Mouse (Mus musculus) adrenal gland, adult (tissue): Measurements from ENCODE around the gene 4930404H24Rik.
A peak's percentile ranks its signal among the peaks of the same experiment; 100 is the strongest.

Experiments
- DNase-seq, 2 experiments: peaks; one replicate each; pipeline ENCODE4 v3.0.0; 2022 to 2023; ENCODE audit warnings: low spot score in 1 of 2; ENCODE audit not compliant: inconsistent age in 2 of 2

4930404H24Rik gene

GRCm38 (mm10) chr2:153508405-153508804 is 15.8 kb downstream of the 4930404H24Rik start:
- no peak for DNase-seq

DNA sequence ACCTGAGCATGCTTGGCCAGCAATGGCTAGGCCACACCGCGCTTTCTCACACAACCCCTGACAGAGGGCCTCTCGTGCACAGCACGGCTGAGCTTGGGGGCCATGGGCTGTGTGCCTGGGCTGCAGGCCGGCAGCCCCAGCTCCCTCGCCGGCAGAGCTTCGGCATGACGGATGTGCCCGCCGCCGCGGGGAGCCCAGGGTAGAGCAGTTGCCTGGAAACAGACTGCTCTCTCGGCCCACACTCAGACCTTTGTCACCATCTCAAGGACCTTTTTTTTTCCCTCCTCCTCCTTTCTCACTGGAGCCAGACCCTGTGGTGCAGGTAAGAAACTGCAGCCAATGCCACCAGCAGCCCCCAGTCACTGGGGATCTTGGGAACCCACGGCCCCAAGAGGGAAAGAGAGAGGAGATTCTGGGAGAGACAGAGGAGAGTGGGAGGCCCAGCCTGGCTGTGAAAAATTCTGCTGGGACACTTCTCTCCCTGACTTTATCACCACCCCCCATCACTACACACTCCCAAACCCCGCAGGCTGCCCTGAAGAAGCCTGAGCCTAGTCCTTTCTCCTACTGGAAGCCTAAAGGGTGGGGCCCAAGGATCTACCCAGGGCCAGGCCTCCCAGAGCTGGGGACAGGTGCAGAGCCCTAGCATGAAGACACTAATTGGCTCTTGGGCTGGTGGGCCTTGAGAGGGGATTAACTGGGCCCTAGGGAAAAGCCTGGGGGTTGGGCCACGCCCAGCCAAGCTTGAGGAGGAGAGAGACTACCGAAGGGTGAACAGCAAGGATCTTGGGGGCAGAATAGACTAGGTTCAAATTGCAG is 16.8 kb downstream of the 4930404H24Rik start:
- peak; percentile 78 to 85 for DNase-seq

DNA sequence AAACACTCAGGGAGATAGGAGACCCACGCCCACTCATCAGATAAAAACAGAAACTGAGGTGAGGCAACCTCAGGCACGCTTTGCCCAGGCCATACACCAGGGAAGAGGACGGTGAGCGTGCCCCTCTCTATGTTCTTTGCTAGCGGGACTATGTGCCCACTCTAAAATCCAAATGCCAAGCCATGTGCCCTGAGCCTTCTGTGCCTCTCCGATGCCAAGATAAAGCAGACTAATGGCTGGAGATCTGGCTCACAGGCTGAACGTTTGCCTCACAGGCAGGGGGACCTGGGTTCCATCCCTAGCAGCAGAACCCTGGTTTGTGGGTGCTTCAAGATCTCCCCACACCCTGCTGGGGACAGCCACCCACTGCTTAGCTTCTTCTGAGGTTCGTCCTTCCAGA is 17.5 kb downstream of the 4930404H24Rik start:
- DNase-seq = no peak

DNA sequence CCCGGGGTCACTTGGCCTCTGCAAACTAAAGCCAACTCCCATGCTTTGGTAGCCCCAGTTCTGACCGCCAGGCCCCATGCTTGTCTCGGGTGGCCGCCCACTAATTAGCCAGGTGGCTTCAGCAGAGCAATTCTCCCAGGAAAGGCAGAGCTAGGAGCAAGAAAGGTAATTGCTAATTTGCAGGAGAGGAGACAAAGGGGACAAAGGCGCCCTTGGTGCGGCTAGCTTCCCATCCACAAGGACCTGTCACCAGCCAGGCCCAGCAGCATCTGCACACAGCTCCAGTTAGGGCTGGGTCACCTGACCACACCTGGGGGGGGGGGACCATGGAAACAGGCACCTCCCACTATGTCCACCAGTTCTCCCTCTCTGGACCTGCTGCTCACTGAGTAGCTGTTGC is 19.0 kb downstream of the 4930404H24Rik start:
- peak in 1 of 2 experiments; percentile 44 for DNase-seq

DNA sequence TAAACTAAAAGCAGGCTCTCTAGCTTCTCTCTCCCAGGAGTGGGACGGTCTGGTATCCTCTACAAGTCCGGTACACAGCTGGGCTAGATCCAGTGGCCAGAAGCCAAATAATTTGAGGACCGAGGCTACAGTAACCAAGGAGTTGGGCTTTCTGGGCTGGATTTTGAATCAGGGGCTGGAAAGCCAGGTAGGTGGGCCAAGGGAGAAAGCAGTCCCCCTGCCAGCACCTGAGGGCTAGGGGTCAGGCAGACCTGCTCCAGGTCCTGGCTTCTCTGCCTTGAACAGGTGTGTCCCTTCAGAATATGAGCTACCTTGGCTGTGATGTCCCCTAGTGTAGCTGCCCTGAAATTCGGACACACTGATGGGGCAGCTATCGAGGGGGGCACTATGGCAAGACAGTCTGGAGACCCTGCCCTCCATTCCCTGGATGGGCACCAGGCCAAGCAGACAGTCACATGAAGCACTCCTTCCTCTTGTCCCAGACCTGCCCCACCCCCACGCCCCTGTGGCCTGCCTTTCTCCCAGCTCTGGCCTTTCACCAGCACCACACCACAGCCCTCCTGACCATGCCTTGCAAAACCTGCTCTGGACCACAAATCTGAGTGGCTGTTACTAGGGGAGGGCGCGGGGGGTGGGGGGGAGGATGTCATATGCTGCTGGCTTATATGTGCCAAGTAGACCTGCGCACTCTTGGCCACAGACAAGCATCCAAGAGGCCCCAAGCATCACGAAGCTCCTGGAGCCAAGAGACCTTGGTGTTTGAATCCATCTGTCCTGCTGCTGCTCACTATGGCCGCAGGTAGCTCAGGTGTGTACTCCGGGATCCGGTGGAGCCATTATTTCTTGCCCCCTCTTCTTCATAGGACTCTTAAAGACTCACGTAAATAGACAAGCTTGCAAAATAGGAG is 20.1 kb downstream of the 4930404H24Rik start:
- peak in 1 of 2 experiments; percentile 51 for DNase-seq

GRCm38 (mm10) chr2:153513983-153514382 is 21.4 kb downstream of the 4930404H24Rik start:
- no peak for DNase-seq

DNA sequence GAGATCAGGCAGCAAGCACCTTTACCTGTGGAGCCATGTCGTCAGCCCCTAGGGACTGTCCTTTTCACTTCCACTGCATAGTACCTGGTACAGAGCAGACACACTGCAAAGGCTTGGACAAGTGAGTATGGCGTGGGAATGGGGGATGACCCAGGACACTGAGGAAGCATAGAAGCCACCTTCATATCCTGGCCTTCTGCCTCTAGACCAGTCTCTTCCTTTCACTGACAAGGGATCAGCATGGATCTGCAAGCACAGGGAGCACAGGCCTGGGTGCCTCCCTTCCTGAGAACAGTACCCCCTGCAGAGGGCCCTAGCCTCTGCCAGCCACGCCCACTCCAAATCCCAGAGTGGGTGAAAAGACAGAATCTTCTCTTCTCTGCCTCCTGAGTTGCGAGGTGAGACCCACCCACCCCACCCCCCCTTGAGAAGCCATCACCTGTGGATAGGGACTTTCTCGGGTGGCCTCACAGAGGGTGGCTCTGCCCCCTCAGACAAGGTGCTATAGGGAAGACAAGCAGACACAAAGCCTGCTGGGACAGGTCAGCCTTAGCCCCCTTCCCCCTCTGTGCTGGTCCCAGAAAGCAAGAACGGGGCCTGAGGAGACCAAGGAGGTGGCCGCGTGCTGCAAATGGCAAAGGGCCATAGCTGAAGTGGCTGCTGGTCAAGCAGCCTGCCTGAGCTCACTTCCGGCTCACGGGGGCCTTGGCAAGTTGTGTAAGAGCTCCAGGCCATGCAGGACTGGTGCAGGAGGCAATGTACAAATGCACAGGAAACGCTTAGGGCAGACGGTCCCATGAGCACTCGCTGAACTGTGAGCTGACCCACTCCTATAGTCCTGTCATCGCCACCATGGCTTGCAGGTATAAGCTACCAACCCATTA is 22.1 kb downstream of the 4930404H24Rik start:
- DNase-seq = peak in 1 of 2 experiments; percentile 50

DNA sequence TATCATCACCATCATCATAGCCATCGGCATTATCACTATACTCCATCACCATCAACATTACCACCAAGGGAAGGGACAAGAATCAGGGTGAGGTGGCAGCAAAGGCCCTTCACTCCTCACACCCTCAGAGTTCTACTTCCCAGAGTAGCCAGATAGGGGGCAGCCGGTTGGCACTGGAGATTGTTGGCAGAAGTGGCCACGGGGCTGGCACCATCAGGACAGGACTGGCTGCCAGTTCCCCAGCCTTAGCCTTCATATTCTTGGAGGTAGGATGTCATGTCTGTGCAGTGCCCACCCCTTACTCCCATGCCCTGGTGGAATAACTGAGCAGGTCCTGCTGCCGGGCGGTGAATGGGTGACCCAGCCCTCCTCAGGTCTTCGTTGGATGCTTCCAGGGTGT is 23.0 kb downstream of the 4930404H24Rik start:
- no peak for DNase-seq

DNA sequence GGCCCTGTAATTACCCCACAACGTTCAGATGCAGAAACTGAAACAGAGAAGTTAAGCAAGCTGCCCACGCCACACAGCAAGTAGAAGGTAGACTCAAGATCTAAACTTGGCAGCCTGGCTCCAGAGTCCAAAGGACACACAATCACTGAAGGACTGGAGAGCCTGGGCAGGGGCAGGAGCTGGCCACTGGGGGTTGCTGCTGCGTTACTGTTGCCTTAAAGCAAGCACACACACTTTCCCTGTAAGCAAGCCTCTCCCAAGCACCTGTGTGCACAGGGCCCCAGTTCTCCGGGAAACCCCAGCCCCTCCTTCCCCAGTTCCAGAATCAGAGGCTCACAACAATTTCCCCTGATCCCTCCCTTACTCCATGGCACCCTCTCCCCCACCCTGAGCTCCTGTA is 24.4 kb downstream of the 4930404H24Rik start:
- DNase-seq = peak in 1 of 2 experiments; percentile 74

DNA sequence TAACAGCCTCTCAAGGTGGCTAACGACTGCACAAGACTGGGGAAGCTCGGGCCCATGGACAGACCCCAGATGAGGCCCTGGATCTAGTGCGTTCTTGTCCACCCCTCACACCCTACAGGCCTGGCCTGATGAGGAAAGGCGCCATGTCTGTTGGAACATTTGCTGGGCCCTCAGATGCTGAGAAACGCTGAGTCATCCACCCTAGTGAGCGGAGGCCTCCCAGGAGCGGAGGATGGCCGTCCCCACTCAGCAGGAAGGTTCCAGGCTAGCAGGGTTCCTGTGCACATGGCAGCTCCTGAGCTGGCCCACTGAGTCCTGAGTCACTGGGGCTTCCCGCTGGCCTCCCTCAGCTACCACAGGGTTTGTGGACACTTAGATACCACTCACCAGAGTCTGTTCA is 27.5 kb downstream of the 4930404H24Rik start:
- DNase-seq = no peak

GRCm38 (mm10) chr2:153522270-153522669 is 29.7 kb downstream of the 4930404H24Rik start:
- DNase-seq = peak; percentile 27 to 54

DNA sequence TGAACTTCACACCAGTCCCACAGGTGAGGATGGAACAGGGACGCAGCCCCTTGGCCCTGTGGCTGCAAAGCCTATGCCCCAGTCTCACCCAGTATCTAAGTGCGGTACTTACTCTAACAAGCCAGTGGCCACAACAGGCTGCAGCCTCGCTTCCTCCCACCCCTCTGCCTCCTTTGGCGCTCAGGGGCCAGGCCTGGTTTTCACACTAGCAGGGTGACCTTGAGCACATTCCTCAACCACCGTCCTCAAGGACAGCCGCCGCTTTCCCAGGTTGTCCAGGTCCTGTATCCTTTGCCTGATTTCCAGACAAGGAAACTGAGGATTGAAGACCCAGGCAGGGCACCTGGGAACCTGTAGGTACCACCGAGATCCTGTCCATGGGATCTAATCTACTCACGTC is 30.6 kb downstream of the 4930404H24Rik start:
- peak; percentile 45 to 61 for DNase-seq

- DNase-seq = no peak
Measured at GRCm38 (mm10) chr2:153523656-153524055, 31.1 kb downstream of the 4930404H24Rik start.

GRCm38 (mm10) chr2:153524727-153525126 is 32.1 kb downstream of the 4930404H24Rik start:
- DNase-seq = no peak

GRCm38 (mm10) chr2:153525906-153526311 is 33.3 kb downstream of the 4930404H24Rik start:
- DNase-seq = peak; percentile 62 to 73

DNA sequence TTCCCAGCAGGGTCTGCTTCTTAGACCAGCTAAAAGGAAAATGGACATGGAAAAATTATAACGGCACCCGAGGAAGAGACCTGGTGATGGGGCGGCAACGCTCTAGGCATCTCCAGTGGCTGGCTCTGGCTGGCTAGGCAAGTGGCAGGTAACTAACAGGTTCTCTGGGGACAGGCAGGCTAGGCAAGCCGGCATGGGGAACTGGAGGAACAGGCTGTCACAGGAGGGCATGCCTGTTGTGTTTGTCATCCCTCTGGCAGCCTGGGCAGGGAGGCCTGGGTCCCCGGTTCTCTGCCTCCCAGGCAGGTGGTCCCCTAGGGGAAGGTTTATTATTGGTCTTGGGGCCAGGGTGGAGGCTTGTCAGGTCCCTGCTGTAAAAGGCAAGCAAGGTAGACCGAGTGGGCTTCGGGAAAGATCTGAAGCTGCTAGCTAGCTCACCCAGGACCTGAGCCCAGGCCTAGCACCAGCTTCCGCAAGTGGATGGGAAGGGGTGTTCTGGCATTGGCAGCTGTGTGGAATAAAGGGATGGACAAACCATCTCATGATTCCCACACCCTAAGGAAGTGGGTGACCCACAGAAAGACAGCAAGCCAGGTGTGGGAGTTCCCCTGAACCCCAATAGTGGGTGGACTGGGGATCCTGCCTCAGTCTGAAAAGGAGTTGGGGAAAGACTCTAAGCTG is 34.4 kb downstream of the 4930404H24Rik start:
- peak; percentile 45 to 70 for DNase-seq

GRCm38 (mm10) chr2:153527580-153528531 is 35.3 kb downstream of the 4930404H24Rik start:
- DNase-seq = peak; percentile 74 to 89

DNA sequence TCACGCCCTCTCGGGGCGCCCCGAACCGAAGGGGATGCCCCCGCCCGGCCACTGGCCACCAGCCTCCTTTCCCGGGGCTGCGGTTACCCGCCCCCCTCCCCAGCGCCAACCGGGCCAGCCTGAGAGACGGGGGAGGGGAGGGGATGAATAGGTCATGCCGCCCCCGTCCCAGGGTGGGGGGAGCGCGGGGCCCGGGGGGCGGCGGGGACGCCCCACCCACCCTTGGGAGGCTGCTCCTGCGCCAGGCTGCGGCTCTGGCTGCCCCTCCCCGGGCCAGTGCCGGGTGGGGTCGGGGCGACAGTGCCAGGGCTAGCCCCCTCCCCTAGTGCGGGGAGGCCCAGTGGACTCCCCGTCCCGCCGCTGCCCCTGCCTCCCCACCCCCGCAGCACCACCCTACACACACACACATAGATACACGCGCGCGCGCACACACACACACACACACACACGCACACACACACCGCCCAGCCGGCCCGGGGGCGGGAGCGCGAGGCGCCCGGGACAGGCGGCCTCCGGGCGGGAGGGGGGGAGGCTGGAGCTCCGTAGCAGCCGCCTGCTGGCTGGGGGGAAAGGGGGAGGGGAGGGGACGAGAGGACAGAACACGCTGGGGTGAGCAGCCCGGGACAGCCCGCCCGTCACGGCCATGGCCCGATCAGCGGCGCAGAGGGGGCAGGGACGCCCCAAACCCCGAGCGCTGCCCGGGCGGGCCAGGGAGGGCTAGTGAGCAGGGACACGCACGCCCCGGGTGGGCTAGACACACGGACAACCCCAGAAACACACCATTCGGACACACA is 36.2 kb downstream of the 4930404H24Rik start:
- peak; percentile 63 to 83 for DNase-seq
